Mouse (Mus musculus) activated CD4-positive, CD25-positive, alpha-beta regulatory T cell (primary cell): Measurements from ENCODE around the gene Tmem208. TPM values are rescaled to one million over a fixed set of nuclear protein-coding genes. Genes with fewer than 3 reads are reported as not detected.

Experiments used
- polyA plus RNA-seq, 2 experiments: library from polyadenylated mRNA; unstranded; fragments of 100-300 nt; shearing (Covaris generic); gene quantifications; one replicate each; pipeline ENCODE4 v1.2.1; 2017

The Tmem208 gene
- polyA plus RNA-seq = 100 to 1,000 TPM; 127 to 128 TPM

GRCm38 (mm10) chr8:105326141-105326672 is at the start of gene Tmem208, which contains the start of gene Lrrc29:
Tmem208 (plus strand) TSS chr8:105326354.
Lrrc29 (minus strand) TSS chr8:105326278.

GRCm38 (mm10) chr8:105289805-105290460 is 36.2 kb upstream of the Tmem208 start, which contains the start of gene 4931428F04Rik:
4931428F04Rik (minus strand) TSS chr8:105289864.

GRCm38 (mm10) chr8:105295895-105296573 is 30.1 kb upstream of the Tmem208 start, which contains the start of gene Exoc3l:
Exoc3l (minus strand) TSS chr8:105296101.

GRCm38 (mm10) chr8:105297511-105298192 is 28.5 kb upstream of the Tmem208 start, which contains the start of gene E2f4:
E2f4 (plus strand) TSS chr8:105297663.

GRCm38 (mm10) chr8:105305211-105306145 is 20.7 kb upstream of the Tmem208 start, which contains the start of gene Elmo3:
Elmo3 (plus strand) TSS chr8:105305601.

GRCm38 (mm10) chr8:105347428-105348221 is 21.5 kb downstream of the Tmem208 start, which contains the start of gene Fhod1:
Fhod1 (minus strand) TSS chr8:105347953.

GRCm38 (mm10) chr8:105348450-105349095 is 22.4 kb downstream of the Tmem208 start, which contains the start of gene Slc9a5:
Slc9a5 (plus strand) TSS chr8:105348843.

GRCm38 (mm10) chr8:105373032-105373431 is 46.9 kb downstream of the Tmem208 start, which contains the start of gene Plekhg4:
Plekhg4 (plus strand) TSS chr8:105373274.

Other genes with a start within 250 kb of the Tmem208 start
- under 1 TPM in 1 of 2 experiments, not detected in 1; 0.10 TPM for gene Ces3b, start 242.6 kb upstream of the Tmem208 start, polyA plus RNA-seq
- under 1 TPM in 1 of 2 experiments, not detected in 1; 0.07 TPM for gene Ces4a, start 194.6 kb upstream of the Tmem208 start, polyA plus RNA-seq
- gene Cbfb, start 155.7 kb upstream of the Tmem208 start, polyA plus RNA-seq = 100 to 1,000 TPM; 115 to 135 TPM
- 10 to 100 TPM; 22.1 to 29.3 TPM for gene D230025D16Rik, start 101.2 kb upstream of the Tmem208 start, polyA plus RNA-seq
- 1 to 10 TPM; 1.2 to 2.0 TPM for gene B3gnt9, start 71.2 kb upstream of the Tmem208 start, polyA plus RNA-seq
- gene Tradd, start 61.7 kb upstream of the Tmem208 start, polyA plus RNA-seq = 10 to 100 TPM; 58.0 to 82.4 TPM
- 10 to 100 TPM; 16.9 to 24.8 TPM for gene Fbxl8, start 61.7 kb upstream of the Tmem208 start, polyA plus RNA-seq
- under 1 TPM; 0.92 to 0.93 TPM for gene Hsf4, start 56.6 kb upstream of the Tmem208 start, polyA plus RNA-seq
- not detected for gene Nol3, start 50.2 kb upstream of the Tmem208 start, polyA plus RNA-seq
- 1 to 10 TPM in 1 of 2 experiments, under 1 TPM in 1; 0.60 to 2.2 TPM for gene 4931428F04Rik, start 36.5 kb upstream of the Tmem208 start, polyA plus RNA-seq
- gene Exoc3l, start 30.3 kb upstream of the Tmem208 start, polyA plus RNA-seq = 1 to 10 TPM; 1.0 to 1.3 TPM
- gene E2f4, start 28.7 kb upstream of the Tmem208 start, polyA plus RNA-seq = 100 to 1,000 TPM; 156 to 166 TPM
- 10 to 100 TPM in 1 of 2 experiments, 1 to 10 TPM in 1; 4.4 to 10.1 TPM for gene Elmo3, start 20.8 kb upstream of the Tmem208 start, polyA plus RNA-seq
- 1 to 10 TPM; 3.3 TPM for gene Lrrc29, start 76 bp upstream of the Tmem208 start, polyA plus RNA-seq
- 1 to 10 TPM; 1.3 to 2.4 TPM for gene Fhod1, start 21.6 kb downstream of the Tmem208 start, polyA plus RNA-seq
- gene Slc9a5, start 22.5 kb downstream of the Tmem208 start, polyA plus RNA-seq = 1 to 10 TPM in 1 of 2 experiments, under 1 TPM in 1; 0.10 to 2.2 TPM
- gene Plekhg4, start 46.9 kb downstream of the Tmem208 start, polyA plus RNA-seq = 1 to 10 TPM in 1 of 2 experiments, not detected in 1; 1.1 TPM
- gene Kctd19, start 87.1 kb downstream of the Tmem208 start, polyA plus RNA-seq = under 1 TPM in 1 of 2 experiments, not detected in 1; 0.63 TPM
- not detected for gene Lrrc36, start 87.2 kb downstream of the Tmem208 start, polyA plus RNA-seq
- gene Tppp3, start 145.2 kb downstream of the Tmem208 start, polyA plus RNA-seq = 1 to 10 TPM in 1 of 2 experiments, not detected in 1; 1.8 TPM
- 1 to 10 TPM; 1.5 to 4.3 TPM for gene Zdhhc1, start 170.5 kb downstream of the Tmem208 start, polyA plus RNA-seq
- under 1 TPM in 1 of 2 experiments, not detected in 1; 0.37 TPM for gene Hsd11b2, start 192.4 kb downstream of the Tmem208 start, polyA plus RNA-seq
- gene Atp6v0d1, start 239.7 kb downstream of the Tmem208 start, polyA plus RNA-seq = 10 to 100 TPM; 56.2 to 62.2 TPM